Mouse (Mus musculus) limb, embryonic 14.5 days (tissue): ENCODE results near the gene Cldn16. TPM values are rescaled to one million over a fixed set of nuclear protein-coding genes. Genes with fewer than 3 reads are reported as not detected.

Experiments used
- ATAC-seq: fragments of 200-750 bp; cut with Nextera tagmentation; 2 replicates; pipeline ENCODE4 v1.8.0; 2017; ENCODE audit warnings: low read depth, moderate number of reproducible peaks, moderate TSS enrichment; ENCODE audit not compliant: low FRiP score
- DNase-seq: peaks from one replicate; pipeline ENCODE4 v3.0.0-alpha.2; 2015; ENCODE audit warnings: low spot score
- H3K27ac ChIP-seq: fragments of 300-500 bp; sonication (generic); replicated peaks from 2 replicates; pipeline ENCODE4 v1.5.1; 2014; ENCODE audit warnings: low read depth, mild to moderate bottlenecking, low read length, moderate library complexity, mixed read lengths
- H3K27me3 ChIP-seq: fragments of 300-500 bp; sonication (generic); 2 replicates; pipeline ENCODE4 v1.6.1; 2014; ENCODE audit warnings: low read length, mixed read lengths; ENCODE audit not compliant: control insufficient read depth, insufficient read depth
- H3K36me3 ChIP-seq: fragments of 300-500 bp; sonication (generic); 2 replicates; pipeline ENCODE4 v1.6.1; 2014; ENCODE audit warnings: mild to moderate bottlenecking, low read length, moderate library complexity, mixed read lengths; ENCODE audit not compliant: control insufficient read depth, insufficient read depth
- H3K4me1 ChIP-seq: fragments of 300-500 bp; sonication (generic); 2 replicates; pipeline ENCODE4 v1.6.1; 2014; ENCODE audit warnings: antibody characterized with exemption, low read length, mixed read lengths; ENCODE audit not compliant: control insufficient read depth, insufficient read depth
- H3K4me2 ChIP-seq: fragments of 300-500 bp; sonication (generic); replicated peaks from 2 replicates; pipeline ENCODE4 v1.6.1; 2014; ENCODE audit warnings: low read depth, mild to moderate bottlenecking, low read length, moderate library complexity; ENCODE audit not compliant: severe bottlenecking
- H3K4me3 ChIP-seq: fragments of 300-500 bp; sonication (generic); replicated peaks from 2 replicates; pipeline ENCODE4 v1.5.1; 2014; ENCODE audit warnings: low read length
- H3K9ac ChIP-seq: fragments of 300-500 bp; sonication (generic); 2 replicates; pipeline ENCODE4 v1.6.1; 2014; ENCODE audit warnings: mild to moderate bottlenecking, low read depth, low read length, moderate library complexity; ENCODE audit not compliant: severe bottlenecking
- H3K9me3 ChIP-seq: fragments of 300-500 bp; sonication (generic); 2 replicates; pipeline ENCODE4 v1.6.1; 2016; ENCODE audit warnings: low read length; ENCODE audit not compliant: control insufficient read depth
- POLR2A ChIP-seq: fragments of 200-500 bp; IDR thresholded peaks from 2 replicates; pipeline ENCODE4 v1.8.0; 2012; ENCODE audit warnings: inconsistent platforms, mild to moderate bottlenecking, moderate library complexity, borderline replicate concordance; ENCODE audit not compliant: insufficient read depth, insufficient read length; ENCODE audit errors: extremely low read depth
- WGBS: fragments of 180-500 bp; shearing (Covaris S2); extraction: QIAGEN DNeasy Blood & Tissue Kit; methylation state at CpG from one replicate; pipeline ENCODE4 v1.1.7; 2014; 5-methylcytosine and 5-hydroxymethylcytosine counted together
- polyA plus RNA-seq, 2 experiments: library from polyadenylated mRNA; depleted of rRNA in 1 of 2; stranded (reverse) in 1 of 2; unstranded in 1 of 2; fragments of >200 nt; fragmentation: Nextera tagmentation in 1 of 2; extraction: Ambion mirVana in 1 of 2; gene quantifications; 2 replicates each; pipeline versions ENCODE4 v1.2.1 to v1.2.3; 2012 to 2014

The Cldn16 gene
- polyA plus RNA-seq (2012; rRNA removed) (not detected in 2 replicates), polyA plus RNA-seq (2014; fragmentation: Nextera tagmentation; extraction: Ambion mirVana) (not detected in 2 replicates)

GRCm38 (mm10) chr16:26462835-26463234 is at the start of gene Cldn16:
TSS of gene Cldn16 (plus strand) at chr16:26463135.
- H3K9ac ChIP-seq, result no peak within 1 kb of the TSS
- no peak within 1 kb of the TSS for H3K4me3 ChIP-seq
- H3K36me3 ChIP-seq, result no peaks in the 10 kb centered on the region
- H3K4me2 ChIP-seq, result no peak within 1 kb of the TSS
- H3K4me1 ChIP-seq, result no peaks in the 10 kb centered on the region
- no peak for DNase-seq
- WGBS, result 51% methylated on average over 7 of the region's 7 CpGs
- no peaks in the 10 kb centered on the region for H3K27me3 ChIP-seq
- no peak for ATAC-seq
- no peak for TF ChIP-seq POLR2A
- H3K9me3 ChIP-seq, result no peaks in the 10 kb centered on the region
- H3K27ac ChIP-seq, result no peak within 1 kb of the TSS

DNA sequence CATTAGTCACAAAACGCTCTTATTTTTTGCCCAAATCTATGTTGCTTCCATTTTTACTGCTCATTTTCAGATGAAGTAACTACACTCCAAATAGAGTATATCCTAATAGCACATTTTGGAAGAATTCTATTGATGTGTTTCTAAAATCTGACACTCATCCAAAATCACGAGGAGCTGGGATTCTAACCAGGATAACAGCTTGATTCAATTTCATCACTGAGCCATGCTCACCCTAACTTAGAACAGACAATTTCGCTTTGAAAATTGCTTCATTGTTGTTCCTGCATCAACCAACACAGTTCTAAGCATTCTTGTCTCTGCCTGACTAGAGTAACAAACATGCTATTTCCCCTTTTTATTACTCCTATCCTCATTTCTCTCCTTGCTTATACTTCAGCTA is 44.3 kb upstream of the Cldn16 start:
- no peak overlapping the region for H3K9ac ChIP-seq
- no peaks in the 10 kb centered on the region for H3K4me1 ChIP-seq
- no peak overlapping the region for H3K4me2 ChIP-seq
- DNase-seq (no peak), ATAC-seq (no peak)
- no peak for TF ChIP-seq POLR2A
- no peaks in the 10 kb centered on the region for H3K36me3 ChIP-seq
- H3K27me3 ChIP-seq, result no peaks in the 10 kb centered on the region
- no peaks in the 10 kb centered on the region for H3K9me3 ChIP-seq
- H3K4me3 ChIP-seq, result no peak overlapping the region
- H3K27ac ChIP-seq, result no peak overlapping the region
- 81% methylated on average over 3 of the region's 3 CpGs for WGBS

DNA sequence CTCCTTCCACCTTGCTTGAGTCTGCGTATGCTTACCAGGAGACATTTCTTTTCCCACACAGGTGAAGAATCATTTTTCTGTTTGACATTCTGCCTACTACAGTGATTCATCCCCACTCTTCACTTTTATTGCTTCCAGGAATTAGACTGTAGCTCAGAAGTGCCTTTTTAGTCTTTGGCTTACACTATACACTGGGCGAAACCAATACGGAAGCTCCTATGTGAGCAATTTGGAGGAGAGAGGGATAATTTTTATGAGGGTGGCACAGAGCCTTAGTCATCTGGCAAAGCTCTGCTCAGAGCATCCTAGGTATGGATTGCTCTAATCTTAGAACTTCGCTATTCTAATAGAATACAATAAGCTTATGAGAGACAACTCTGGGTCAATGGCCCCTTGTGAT is 40.9 kb upstream of the Cldn16 start:
- Histone ChIP-seq H3K9ac (no peak overlapping the region), H3K36me3 (no peaks in the 10 kb centered on the region), H3K4me2 (no peak overlapping the region), H3K4me3 (no peak overlapping the region), H3K27ac (no peak overlapping the region), H3K4me1 (no peaks in the 10 kb centered on the region), H3K9me3 (no peaks in the 10 kb centered on the region), H3K27me3 (no peaks in the 10 kb centered on the region)
- ATAC-seq, result no peak
- no peak for TF ChIP-seq POLR2A
- WGBS, result 93% methylated on average over 4 of the region's 4 CpGs
- no peak for DNase-seq

GRCm38 (mm10) chr16:26430246-26430645 is 32.7 kb upstream of the Cldn16 start:
- H3K9me3 ChIP-seq, result no peaks in the 10 kb centered on the region
- no peak overlapping the region for H3K4me2 ChIP-seq
- H3K4me1 ChIP-seq, result peaks cover 3% of the 10 kb centered on the region; the same call in 1 of the 2 replicates
- H3K36me3 ChIP-seq, result no peaks in the 10 kb centered on the region
- DNase-seq, result no peak
- H3K9ac ChIP-seq, result no peak overlapping the region
- H3K27ac ChIP-seq, result no peak overlapping the region
- TF ChIP-seq POLR2A, result no peak
- no peaks in the 10 kb centered on the region for H3K27me3 ChIP-seq
- ATAC-seq, result no peak
- WGBS, result 51% methylated on average over 3 of the region's 3 CpGs
- no peak overlapping the region for H3K4me3 ChIP-seq

GRCm38 (mm10) chr16:26433486-26433885 is 29.4 kb upstream of the Cldn16 start:
- H3K27ac ChIP-seq, result no peak overlapping the region
- H3K4me2 ChIP-seq, result no peak overlapping the region
- DNase-seq (no peak), ATAC-seq (no peak)
- H3K4me1 ChIP-seq, result peaks cover 3% of the 10 kb centered on the region; the same call in 1 of the 2 replicates
- no peak overlapping the region for H3K9ac ChIP-seq
- WGBS, result 37% methylated on average over 2 of the region's 2 CpGs
- TF ChIP-seq POLR2A, result no peak
- H3K9me3 ChIP-seq, result no peaks in the 10 kb centered on the region
- no peaks in the 10 kb centered on the region for H3K36me3 ChIP-seq
- no peaks in the 10 kb centered on the region for H3K27me3 ChIP-seq
- H3K4me3 ChIP-seq, result no peak overlapping the region

DNA sequence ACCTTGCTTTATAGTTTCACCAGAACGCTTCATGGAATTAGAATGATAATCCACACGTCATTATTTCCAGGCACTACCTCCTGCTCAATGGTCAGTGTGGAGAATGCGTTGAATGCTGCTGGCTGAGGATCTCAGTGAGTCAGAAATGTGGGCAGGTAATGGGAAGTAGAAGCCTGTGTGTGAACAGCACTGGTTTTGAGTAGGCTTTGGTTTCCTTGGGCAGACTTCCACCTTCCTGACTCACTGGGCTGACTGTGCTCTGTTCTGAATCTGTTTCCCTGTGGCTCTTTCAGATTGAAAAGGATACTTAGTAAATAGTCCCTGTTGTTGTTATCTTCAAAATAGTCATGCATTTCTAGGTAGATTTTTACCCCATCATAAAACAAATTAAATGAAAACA is 22.9 kb upstream of the Cldn16 start:
- TF ChIP-seq POLR2A, result no peak
- no peak for ATAC-seq
- H3K4me1 ChIP-seq, result no peaks in the 10 kb centered on the region
- H3K27ac ChIP-seq, result no peak overlapping the region
- no peaks in the 10 kb centered on the region for H3K27me3 ChIP-seq
- no peak overlapping the region for H3K4me2 ChIP-seq
- 80% methylated on average over 3 of the region's 3 CpGs for whole genome bisulfite sequencing
- DNase-seq, result no peak
- H3K36me3 ChIP-seq, result no peaks in the 10 kb centered on the region
- H3K9ac ChIP-seq, result no peak overlapping the region
- no peak overlapping the region for H3K4me3 ChIP-seq
- no peaks in the 10 kb centered on the region for H3K9me3 ChIP-seq
